Mouse (Mus musculus) kidney, postnatal 25 days (tissue): ENCODE data around the gene Dhodh.

Experiments
- DNase-seq, 2 experiments: peaks; one replicate each; pipeline ENCODE4 v3.0.0; 2021; ENCODE audit warnings: mixed read lengths in 2 of 2

The Dhodh gene

GRCm38 (mm10) chr8:109608271-109609152 lies at the start of gene Dhodh:
TSS of gene Dhodh (minus strand) at chr8:109608673.
- peak; percentile 97 to 99 for DNase-seq

GRCm38 (mm10) chr8:109656860-109657259 lies 48.4 kb upstream of the Dhodh start:
- no peak for DNase-seq

GRCm38 (mm10) chr8:109650801-109651200 lies 42.3 kb upstream of the Dhodh start:
- DNase-seq, result no peak

- DNase-seq, result no peak
Observed at GRCm38 (mm10) chr8:109648469-109648868, 40.0 kb upstream of the Dhodh start.

GRCm38 (mm10) chr8:109647331-109647730 lies 38.9 kb upstream of the Dhodh start:
- DNase-seq, result no peak

GRCm38 (mm10) chr8:109641236-109641635 lies 32.8 kb upstream of the Dhodh start:
- DNase-seq, result no peak

GRCm38 (mm10) chr8:109640410-109640809 lies 31.9 kb upstream of the Dhodh start:
- no peak for DNase-seq

- DNase-seq, result no peak
Observed at GRCm38 (mm10) chr8:109638851-109639250, 30.4 kb upstream of the Dhodh start.

- DNase-seq, result no peak
Observed at GRCm38 (mm10) chr8:109635146-109635545, 26.7 kb upstream of the Dhodh start.

GRCm38 (mm10) chr8:109632498-109632897 lies 24.0 kb upstream of the Dhodh start:
- no peak for DNase-seq

GRCm38 (mm10) chr8:109628638-109629037 lies 20.2 kb upstream of the Dhodh start:
- no peak for DNase-seq

GRCm38 (mm10) chr8:109615569-109615968 lies 7.1 kb upstream of the Dhodh start:
- DNase-seq, result no peak

- DNase-seq, result no peak
Observed at GRCm38 (mm10) chr8:109614243-109615210, 6.1 kb upstream of the Dhodh start, which contains the start of gene Pkd1l3. TSS of gene Pkd1l3 (plus strand) at chr8:109614517.

GRCm38 (mm10) chr8:109609153-109609502 lies 655 bp upstream of the Dhodh start:
- peak; percentile 42 to 56 for DNase-seq

GRCm38 (mm10) chr8:109607650-109608049 lies 823 bp downstream of the Dhodh start:
- no peak for DNase-seq

- no peak for DNase-seq
Observed at GRCm38 (mm10) chr8:109606725-109607124, 1.7 kb downstream of the Dhodh start.

- DNase-seq, result peak; percentile 54 to 56
Observed at GRCm38 (mm10) chr8:109595854-109596253, 12.6 kb downstream of the Dhodh start.

- DNase-seq, result peak in 1 of 2 experiments; percentile 32
Observed at GRCm38 (mm10) chr8:109593117-109593788, 15.2 kb downstream of the Dhodh start.

GRCm38 (mm10) chr8:109592164-109592563 lies 16.3 kb downstream of the Dhodh start:
- DNase-seq, result no peak

- no peak for DNase-seq
Observed at GRCm38 (mm10) chr8:109591367-109591766, 17.1 kb downstream of the Dhodh start.

- no peak for DNase-seq
Observed at GRCm38 (mm10) chr8:109590901-109591300, 17.6 kb downstream of the Dhodh start.

- peak; percentile 81 to 87 for DNase-seq
Observed at GRCm38 (mm10) chr8:109586972-109587504, 21.4 kb downstream of the Dhodh start.
